Mouse (Mus musculus) monocyte, adult 2 months (primary cell): ENCODE measurements around the gene Vnn1.

Experiments used
- DNase-seq, 2 experiments: peaks; one replicate each; pipeline ENCODE4 v3.0.0; 2022; ENCODE audit warnings: low spot score in 2 of 2, low read depth in 1 of 2

The Vnn1 gene

DNA sequence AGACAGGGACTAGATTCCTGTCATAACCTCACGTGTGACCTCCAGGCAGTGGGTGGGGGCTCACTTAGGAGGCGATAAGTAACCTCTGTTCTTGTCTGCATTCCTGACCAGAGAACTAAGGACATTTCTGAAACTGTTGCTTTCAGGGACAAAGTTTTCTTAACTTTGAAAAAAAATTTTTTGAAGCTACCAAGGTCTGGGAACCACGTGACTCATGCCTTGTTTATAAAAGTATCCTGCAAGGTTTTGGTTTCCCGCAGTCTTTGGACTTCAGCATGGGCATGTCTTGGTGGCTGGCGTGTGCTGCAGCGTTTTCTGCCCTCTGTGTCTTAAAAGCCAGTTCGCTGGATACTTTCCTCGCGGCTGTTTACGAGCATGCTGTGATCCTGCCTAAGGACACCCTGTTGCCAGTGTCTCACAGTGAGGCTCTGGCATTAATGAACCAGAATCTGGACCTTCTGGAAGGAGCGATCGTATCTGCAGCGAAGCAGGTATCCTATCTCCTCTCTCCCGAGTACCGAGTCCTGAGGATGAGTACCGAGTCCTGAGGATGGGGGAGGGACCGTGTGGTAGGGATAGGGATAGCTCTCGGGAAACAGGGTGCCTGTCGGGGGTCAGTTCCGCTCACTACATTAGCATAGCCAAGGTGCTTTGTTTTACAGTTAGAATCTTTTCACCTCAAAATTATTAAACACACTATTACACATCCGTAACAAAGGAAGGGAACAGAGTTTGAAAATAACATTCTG lies at the start of gene Vnn1:
Gene Vnn1, plus strand, starts transcription at position 88 of the 749 bp plus-strand sequence.
- no peak for DNase-seq

DNA sequence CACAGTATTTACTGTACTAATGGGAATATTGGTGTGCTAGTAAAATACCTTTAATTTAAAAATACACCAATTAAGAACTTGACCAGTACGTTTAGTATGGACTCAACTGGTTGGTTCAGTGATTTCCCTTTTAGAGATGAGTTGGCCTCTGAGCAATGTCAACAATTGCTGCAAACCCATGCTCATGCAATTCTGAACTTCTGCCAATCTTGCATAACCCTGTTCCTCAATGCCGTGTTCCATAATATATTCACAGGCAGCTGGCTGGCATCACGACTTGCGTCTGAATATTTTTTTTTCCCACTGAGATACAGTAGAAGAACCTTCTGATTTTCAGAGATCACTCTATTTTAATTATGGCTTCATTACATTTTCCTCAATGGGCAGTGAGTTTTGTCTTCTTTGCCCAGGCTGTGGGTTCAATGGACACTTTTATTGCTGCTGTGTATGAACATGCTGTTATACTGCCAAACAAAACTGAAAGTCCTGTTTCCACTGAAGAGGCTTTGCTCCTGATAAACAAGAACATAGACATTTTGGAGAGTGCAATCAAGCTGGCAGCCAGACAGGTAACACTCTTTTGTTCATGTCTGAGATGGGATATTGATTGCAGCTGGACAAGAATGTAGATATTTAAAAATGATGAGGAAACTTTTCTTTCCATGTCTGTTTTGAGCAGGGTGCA lies 43.1 kb upstream of the Vnn1 start, which contains the start of gene Vnn3:
Gene Vnn3, plus strand, starts transcription at position 235 of the 685 bp plus-strand sequence.
- DNase-seq = no peak

DNA sequence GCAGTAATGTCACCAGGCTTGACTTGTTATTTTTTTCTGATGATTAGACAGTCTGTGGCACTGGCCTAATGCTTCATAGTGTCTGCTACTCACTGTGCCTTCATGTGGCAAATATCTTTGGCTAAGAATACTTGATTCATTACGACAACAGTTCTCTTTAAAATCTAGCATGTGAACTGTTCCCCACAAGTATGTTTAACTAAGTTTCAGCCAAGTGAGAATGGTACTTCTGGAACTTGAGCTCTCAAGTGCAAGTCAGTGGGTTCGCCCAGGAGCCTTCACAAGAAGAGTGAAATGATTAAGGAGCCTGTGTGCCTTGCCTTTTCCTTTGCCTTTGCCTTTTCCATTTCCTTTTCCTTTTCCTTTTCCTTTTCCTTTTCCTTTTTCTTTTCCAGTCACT lies 42.4 kb upstream of the Vnn1 start:
- no peak for DNase-seq

DNA sequence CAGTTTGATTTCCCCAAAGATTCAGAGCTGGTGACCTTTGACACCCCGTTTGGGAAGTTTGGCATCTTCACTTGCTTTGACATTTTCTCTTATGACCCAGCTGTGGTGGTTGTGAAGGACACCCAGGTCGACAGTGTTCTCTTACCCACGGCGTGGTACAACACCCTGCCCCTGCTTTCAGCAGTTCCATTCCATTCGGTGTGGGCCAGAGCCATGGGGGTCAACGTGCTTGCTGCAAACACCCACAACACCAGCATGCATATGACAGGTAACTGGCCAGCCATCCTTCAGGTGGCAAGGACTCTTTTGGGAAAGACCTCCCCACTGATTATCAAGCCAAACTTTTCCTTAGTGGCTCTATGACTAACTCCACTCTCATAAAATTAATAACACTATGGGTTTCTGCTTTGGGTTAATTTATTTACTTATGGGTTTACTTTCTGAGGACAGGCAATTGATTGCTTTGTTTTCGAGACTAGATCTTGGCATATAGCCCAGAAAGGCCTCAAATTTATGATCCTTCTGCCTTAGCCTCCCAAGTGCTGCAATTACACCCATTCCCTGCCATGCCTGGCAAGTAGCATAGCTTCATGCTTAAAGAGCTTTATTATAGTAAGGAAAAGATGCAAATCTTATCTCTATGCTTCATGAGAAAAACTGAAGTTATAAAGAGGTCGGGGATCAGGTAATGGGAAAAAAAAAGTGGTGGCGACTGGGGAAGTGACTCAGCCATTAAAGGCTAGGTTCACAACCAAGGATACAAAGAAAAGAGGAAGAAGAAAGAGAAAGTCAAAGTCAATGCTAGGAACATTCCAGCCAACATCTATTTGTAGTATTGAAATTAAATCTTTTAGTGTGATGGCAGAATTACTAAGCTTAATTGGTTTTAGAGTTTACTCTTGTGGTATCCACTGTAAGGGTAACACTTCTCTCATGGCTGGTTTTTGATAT lies 29.9 kb upstream of the Vnn1 start:
- DNase-seq = no peak

- no peak for DNase-seq
Measured at GRCm38 (mm10) chr10:23880695-23881094, 13.8 kb upstream of the Vnn1 start.

GRCm38 (mm10) chr10:23884910-23885309 lies 9.6 kb upstream of the Vnn1 start:
- DNase-seq = no peak

DNA sequence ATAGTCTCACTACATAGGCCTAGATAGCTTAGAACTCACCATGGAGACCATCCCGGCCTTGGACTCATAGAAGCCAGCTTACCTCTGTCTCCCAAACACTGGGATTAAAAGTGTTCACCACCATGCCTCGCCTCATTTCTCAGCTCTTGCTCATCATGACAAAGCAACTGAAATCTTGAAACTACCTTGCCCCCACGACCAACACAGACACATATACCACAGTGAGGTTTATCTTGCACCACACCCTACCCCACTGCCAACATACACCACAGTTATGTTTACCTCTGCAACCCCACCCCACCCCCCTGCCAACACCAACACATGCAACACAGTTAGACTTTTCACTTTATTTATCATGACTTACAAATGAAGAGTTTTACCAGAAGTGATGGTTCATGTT lies 8.4 kb upstream of the Vnn1 start:
- DNase-seq = no peak

- DNase-seq = no peak
Measured at GRCm38 (mm10) chr10:23892987-23893386, 1.5 kb upstream of the Vnn1 start.

DNA sequence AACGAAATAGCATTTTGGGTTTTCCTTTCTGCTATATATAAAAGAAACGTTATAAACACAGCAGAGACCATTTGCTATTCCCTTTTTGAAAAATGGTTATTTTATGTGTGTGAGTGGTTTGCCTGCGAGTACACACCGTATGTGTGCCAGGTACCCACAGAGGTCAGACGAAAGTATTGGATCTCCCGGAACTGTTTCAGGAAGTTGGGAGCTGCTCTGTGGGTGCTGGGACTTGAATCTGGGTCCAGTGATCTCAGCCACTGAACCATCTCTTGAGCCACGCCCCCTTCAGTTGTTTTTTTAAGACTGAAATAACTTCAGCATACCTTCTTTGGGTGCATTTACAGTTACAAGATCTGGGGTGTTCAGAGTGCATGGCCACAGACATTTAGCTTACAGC lies 888 bp downstream of the Vnn1 start:
- no peak for DNase-seq

GRCm38 (mm10) chr10:23901119-23901518 lies 6.6 kb downstream of the Vnn1 start:
- DNase-seq = no peak

GRCm38 (mm10) chr10:23905661-23906060 lies 11.2 kb downstream of the Vnn1 start:
- no peak for DNase-seq

DNA sequence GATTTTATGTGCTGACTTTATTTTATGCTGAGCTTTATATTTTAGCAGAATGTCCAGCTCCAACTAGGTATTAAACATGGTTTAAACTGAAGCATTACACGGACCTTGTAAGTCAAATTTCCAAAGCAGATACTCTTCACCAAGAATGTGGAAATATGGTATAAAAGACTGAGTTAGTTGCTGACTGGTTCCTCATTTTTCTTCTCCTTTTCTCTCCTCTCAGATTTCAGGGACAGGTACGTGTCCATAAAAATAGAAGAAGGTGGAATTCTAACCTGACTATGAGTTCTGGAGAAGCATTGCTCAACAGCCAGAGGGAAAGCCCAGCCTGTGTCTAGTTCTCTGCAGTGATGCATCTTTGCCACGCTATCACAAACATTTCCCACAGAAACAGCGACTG lies 25.6 kb downstream of the Vnn1 start, which contains the start of gene Taar1:
Gene Taar1, plus strand, starts transcription at position 301 of the 400 bp plus-strand sequence.
- no peak for DNase-seq

- DNase-seq = no peak
Measured at GRCm38 (mm10) chr10:23922468-23922867, 28.0 kb downstream of the Vnn1 start.

GRCm38 (mm10) chr10:23923941-23924340 lies 29.5 kb downstream of the Vnn1 start:
- no peak for DNase-seq

- no peak for DNase-seq
Measured at GRCm38 (mm10) chr10:23937613-23938012, 43.1 kb downstream of the Vnn1 start.

- no peak for DNase-seq
Measured at GRCm38 (mm10) chr10:23938312-23938711, 43.8 kb downstream of the Vnn1 start, which contains the start of gene Taar2. TSS of gene Taar2 (plus strand) at chr10:23938572.

DNA sequence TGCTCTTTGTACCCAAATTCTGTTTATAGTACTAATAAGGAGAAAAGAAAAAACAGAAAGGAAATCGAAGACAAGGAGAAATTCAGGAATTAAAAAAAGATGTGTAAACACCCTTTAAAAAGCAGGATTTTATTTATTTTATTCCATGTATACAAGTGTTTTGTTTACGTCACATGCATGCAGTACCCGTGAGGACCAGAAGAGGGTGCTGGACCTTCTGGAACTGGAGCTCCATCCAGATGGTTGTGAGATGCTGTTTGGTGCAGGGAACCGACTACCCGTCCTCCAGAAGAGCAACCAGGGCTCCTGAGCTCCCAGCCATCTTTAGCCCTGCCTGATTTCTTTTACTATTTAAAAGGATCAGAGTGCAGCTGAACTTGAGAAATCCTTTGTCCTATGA lies 48.0 kb downstream of the Vnn1 start:
- no peak for DNase-seq

DNA sequence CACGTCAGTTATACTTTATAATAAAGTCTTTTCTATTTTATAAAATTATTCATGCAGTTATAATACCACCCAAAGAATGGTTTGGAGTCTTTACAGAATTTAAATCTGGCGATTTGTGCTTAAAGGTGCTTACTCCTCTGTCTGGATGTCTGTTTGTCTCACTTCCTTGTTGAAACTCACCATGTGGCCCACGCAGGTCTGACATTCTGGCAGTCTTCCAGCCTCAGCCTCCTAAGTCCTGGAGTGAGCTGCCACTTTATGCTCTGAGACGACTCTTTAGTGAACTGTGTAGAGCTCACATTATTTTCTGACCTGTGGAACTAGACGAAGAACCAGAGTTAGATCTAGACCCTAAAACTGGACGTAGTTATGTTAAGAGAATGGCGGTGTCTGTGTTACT lies 53.5 kb downstream of the Vnn1 start:
- no peak for DNase-seq

DNA sequence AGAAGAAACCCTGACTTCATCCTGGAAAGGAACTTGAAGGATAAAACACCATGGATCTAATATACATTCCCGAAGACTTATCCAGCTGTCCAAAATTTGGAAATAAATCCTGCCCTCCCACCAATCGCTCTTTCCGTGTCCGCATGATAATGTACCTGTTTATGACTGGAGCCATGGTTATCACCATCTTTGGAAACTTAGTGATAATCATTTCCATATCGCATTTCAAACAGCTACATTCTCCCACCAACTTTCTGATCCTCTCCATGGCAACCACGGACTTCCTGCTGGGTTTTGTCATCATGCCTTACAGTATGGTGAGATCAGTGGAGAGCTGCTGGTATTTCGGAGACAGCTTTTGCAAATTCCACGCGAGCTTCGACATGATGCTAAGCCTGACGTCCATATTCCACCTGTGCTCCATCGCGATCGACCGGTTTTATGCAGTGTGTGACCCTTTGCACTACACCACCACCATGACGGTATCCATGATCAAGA lies 55.1 kb downstream of the Vnn1 start, which contains the start of gene Taar3:
Gene Taar3, plus strand, starts transcription at position 51 of the 498 bp plus-strand sequence.
- DNase-seq = no peak

DNA sequence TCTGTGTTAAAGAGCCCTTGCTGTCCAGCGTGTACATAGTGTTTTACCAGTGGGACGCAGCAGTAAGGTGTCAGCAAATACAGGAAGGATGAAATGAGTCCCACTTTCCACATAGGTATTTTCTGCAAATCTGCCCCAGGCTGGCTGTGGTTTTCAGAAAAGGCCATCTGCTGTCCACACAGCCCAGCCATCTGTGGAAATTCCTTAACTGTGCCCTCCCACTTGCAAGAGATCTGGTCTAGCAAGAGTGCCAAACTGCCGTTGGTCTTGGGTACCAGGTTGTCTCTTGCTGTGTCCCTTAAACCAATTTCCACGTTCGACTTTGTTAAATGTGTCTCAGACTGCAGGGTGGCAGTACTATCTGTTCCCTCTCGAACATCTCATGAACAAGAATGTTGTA lies 57.2 kb downstream of the Vnn1 start:
- DNase-seq = no peak
